Mouse (Mus musculus): ENCODE data around the gene Kif27. TPM values are rescaled to one million over a fixed set of nuclear protein-coding genes. Genes with fewer than 3 reads are reported as not detected.

Gene Kif27
- polyA plus RNA-seq, 1 experiment from 2014 or later: 0.86 TPM

DNA sequence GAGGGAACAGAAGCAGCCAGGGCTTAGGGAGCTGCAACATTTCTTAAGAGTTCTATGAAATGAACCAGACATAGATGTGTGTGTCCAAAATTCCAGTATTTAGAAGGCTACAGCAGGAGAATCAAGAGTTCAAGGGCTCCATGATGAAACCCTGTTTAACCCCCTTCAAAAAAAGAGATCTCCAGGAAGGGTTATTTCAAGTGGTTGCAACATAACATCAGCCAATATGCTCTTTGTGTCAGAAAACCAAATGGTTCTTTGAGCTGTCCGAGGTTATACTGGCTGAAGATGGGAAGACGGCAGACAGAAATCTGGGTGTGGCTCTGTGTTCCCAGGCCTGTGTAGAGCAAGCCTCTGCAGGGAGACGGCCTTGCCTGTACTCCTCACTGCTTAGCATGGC is 63.3 kb downstream of the Kif27 start:
- H3K27ac ChIP-seq (replicated peaks): no peak overlapping the region
- H3K4me1 ChIP-seq: peaks cover 14% of the 10 kb centered on the region
- no peaks in the 10 kb centered on the region for H3K27me3 ChIP-seq (replicated peaks; ENCODE audit: low read depth, poor library complexity, severe bottlenecking)
- no peak for DNase-seq (ENCODE audit: low spot score)
- no peak overlapping the region for H3K4me3 ChIP-seq
- H3K36me3 ChIP-seq (replicated peaks): no peaks in the 10 kb centered on the region
- H3K9me3 ChIP-seq: no peaks in the 10 kb centered on the region
- 81% methylated on average over 3 of the region's 3 CpGs for WGBS

DNA sequence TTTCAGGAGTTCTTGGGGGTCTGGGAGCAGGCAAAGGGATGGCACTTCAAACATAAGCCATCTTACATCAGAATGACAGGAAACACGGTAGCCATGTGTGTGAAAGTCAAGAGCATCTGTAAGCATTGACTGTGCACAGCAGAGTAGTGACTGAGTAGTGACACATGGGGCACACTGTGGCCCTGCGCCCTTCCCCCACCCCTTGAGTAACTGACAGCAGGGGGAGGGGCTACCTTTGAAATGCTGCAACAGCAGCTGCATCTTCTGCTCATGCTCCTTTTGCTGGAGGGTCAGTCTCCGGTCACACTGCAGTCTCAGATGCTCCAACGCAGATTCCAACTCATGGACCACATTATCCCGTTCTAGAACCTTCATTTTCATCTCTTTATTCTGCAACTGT is 66.1 kb downstream of the Kif27 start:
- WGBS: 13% methylated on average over 5 of the region's 5 CpGs
- H3K27ac ChIP-seq (replicated peaks): no peak overlapping the region; the same call in 1 of the 2 replicates
- DNase-seq (ENCODE audit: low spot score): peak; percentile 60

GRCm38 (mm10) chr13:58289308-58289707 is 69.6 kb downstream of the Kif27 start:
- H3K36me3 ChIP-seq (replicated peaks): no peaks in the 10 kb centered on the region
- peaks cover 14% of the 10 kb centered on the region for H3K4me1 ChIP-seq

More for the DNA sequence above, 66.1 kb downstream of the Kif27 start:
- no peaks in the 10 kb centered on the region for H3K27me3 ChIP-seq (replicated peaks; ENCODE audit: low read depth, poor library complexity, severe bottlenecking)
- H3K9me3 ChIP-seq: no peaks in the 10 kb centered on the region
- no peaks in the 10 kb centered on the region for H3K36me3 ChIP-seq (replicated peaks)
- peaks cover 14% of the 10 kb centered on the region for H3K4me1 ChIP-seq
- no peak overlapping the region for H3K4me3 ChIP-seq

DNA sequence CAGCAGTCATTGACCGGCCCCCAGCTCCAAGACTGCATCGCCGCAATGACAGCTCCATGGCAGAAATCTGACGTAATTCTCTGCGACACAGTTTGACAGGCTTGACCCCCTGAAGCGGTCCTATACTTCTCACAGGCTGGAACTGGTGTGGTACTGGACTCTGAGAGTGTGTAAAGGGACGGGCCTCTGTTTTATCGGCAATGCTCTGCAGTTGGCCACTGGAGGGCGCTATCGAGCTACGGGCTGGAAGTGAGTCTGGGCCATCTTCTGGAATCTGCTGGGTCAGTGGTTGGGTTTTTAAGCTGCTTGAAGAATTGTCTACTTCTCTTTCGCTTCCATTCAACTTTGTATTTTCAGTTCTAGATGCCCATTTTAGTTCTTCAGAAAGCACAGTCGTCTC is 71.1 kb downstream of the Kif27 start:
- no peak overlapping the region for H3K27ac ChIP-seq (replicated peaks)
- no peaks in the 10 kb centered on the region for H3K27me3 ChIP-seq (replicated peaks; ENCODE audit: low read depth, poor library complexity, severe bottlenecking)
- H3K4me1 ChIP-seq: peaks cover 9% of the 10 kb centered on the region
- peak; percentile 88 for DNase-seq (ENCODE audit: low spot score)
- no peak overlapping the region for H3K4me3 ChIP-seq
- no peaks in the 10 kb centered on the region for H3K36me3 ChIP-seq (replicated peaks)
- no peaks in the 10 kb centered on the region for H3K9me3 ChIP-seq
- WGBS: 11% methylated on average over 13 of the region's 13 CpGs

More at GRCm38 (mm10) chr13:58289308-58289707, 69.6 kb downstream of the Kif27 start:
- Histone ChIP-seq H3K27ac (replicated peaks) (no peak overlapping the region), H3K9me3 (no peaks in the 10 kb centered on the region), H3K4me3 (no peak overlapping the region), H3K27me3 (replicated peaks; ENCODE audit: low read depth, poor library complexity, severe bottlenecking) (no peaks in the 10 kb centered on the region)
- WGBS: 70% methylated on average over 1 of the region's 1 CpGs
- no peak for DNase-seq (ENCODE audit: low spot score)

DNA sequence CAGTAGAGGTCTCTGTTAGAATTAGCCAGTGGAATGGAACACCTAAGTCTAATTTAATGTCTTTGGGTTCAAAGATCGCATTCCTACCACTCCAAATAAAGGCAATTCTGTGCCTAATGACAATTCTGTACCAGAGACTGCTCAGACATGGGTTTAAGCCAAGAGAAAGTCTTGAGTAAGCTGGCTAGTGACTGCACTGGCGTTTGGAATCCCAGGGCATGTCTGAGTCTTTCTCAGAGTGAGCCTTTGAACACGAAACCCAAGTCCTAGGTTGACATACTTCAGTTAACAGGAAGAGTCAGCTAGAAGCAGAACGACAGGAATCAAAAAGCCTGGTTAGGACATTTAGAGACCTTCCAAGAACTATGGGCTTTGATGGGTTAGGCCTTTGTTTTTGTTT is 75.5 kb downstream of the Kif27 start:
- Histone ChIP-seq H3K36me3 (replicated peaks) (no peaks in the 10 kb centered on the region), H3K27ac (replicated peaks) (no peak overlapping the region), H3K9me3 (no peaks in the 10 kb centered on the region), H3K27me3 (replicated peaks; ENCODE audit: low read depth, poor library complexity, severe bottlenecking) (no peaks in the 10 kb centered on the region), H3K4me3 (no peak overlapping the region), H3K4me1 (no peaks in the 10 kb centered on the region)
- 70% methylated on average over 4 of the region's 4 CpGs for WGBS
- no peak for DNase-seq (ENCODE audit: low spot score)

DNA sequence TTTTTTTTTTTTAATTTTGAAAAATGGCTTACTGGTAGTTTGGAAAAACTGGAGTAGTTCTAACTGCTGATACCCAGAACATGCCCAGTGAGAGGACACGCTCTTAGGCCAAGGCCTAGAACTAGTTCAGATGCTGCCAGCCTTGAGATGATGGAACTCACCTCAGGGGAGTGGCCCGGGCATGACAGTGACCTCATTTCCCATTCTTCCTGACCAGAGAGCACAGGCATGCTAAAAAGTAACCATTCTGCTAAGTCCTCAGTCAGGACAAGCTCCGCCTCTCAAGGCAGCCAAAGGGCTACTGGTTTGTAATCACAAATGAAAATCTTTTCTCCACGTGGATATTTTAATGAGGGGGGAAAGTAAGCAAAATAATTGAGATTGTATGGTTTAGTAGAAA is 77.0 kb downstream of the Kif27 start:
- no peaks in the 10 kb centered on the region for H3K9me3 ChIP-seq

GRCm38 (mm10) chr13:58280528-58280927 is 78.4 kb downstream of the Kif27 start:
- DNase-seq (ENCODE audit: low spot score): no peak
- H3K9me3 ChIP-seq: no peaks in the 10 kb centered on the region
- H3K36me3 ChIP-seq (replicated peaks): no peaks in the 10 kb centered on the region
- H3K4me1 ChIP-seq: peaks cover under 1% of the 10 kb centered on the region; the same call in 1 of the 2 replicates
- no peak overlapping the region for H3K4me3 ChIP-seq
- peaks cover 12% of the 10 kb centered on the region for H3K27me3 ChIP-seq (replicated peaks; ENCODE audit: low read depth, poor library complexity, severe bottlenecking)
- H3K27ac ChIP-seq (replicated peaks): no peak overlapping the region
- WGBS: 86% methylated on average over 3 of the region's 3 CpGs

More for the DNA sequence above, 77.0 kb downstream of the Kif27 start:
- 70% methylated on average over 4 of the region's 4 CpGs for WGBS
- DNase-seq (ENCODE audit: low spot score): no peak
- no peaks in the 10 kb centered on the region for H3K4me1 ChIP-seq
- H3K4me3 ChIP-seq: no peak overlapping the region
- H3K27me3 ChIP-seq (replicated peaks; ENCODE audit: low read depth, poor library complexity, severe bottlenecking): no peaks in the 10 kb centered on the region
- no peaks in the 10 kb centered on the region for H3K36me3 ChIP-seq (replicated peaks)
- no peak overlapping the region for H3K27ac ChIP-seq (replicated peaks)

GRCm38 (mm10) chr13:58276256-58276655 is 82.7 kb downstream of the Kif27 start:
- DNase-seq (ENCODE audit: low spot score): no peak
- Histone ChIP-seq H3K27me3 (replicated peaks; ENCODE audit: low read depth, poor library complexity, severe bottlenecking) (peaks cover 35% of the 10 kb centered on the region), H3K4me1 (peaks cover 29% of the 10 kb centered on the region), H3K36me3 (replicated peaks) (no peaks in the 10 kb centered on the region), H3K9me3 (no peaks in the 10 kb centered on the region), H3K4me3 (no peak overlapping the region), H3K27ac (replicated peaks) (no peak overlapping the region)
- 80% methylated on average over 10 of the region's 10 CpGs for WGBS

DNA sequence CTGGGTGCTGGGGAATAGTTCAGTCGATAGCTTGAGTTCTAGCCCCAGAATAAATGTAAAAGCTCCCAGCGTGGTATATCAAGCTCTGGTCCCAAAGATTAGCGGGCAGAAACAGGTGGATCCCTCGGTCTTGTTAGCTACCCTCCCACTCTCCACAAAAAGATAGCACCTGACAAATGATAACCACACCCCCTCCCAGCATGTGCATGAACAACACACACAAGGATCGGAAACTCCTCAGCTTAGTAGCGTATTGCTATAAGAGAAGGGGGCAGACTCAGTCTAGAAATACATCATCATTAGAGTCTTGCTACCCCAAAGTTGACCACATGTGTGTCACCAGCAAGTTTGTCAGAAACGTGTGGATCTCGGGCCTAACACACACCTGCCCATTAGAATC is 83.3 kb downstream of the Kif27 start, which contains the start of gene Gkap1:
Gkap1 (minus strand) TSS at position 101 of the 400 bp plus-strand sequence.
- Histone ChIP-seq H3K36me3 (replicated peaks) (no peaks in the 10 kb centered on the region), H3K4me3 (peak within 1 kb of the TSS; percentile 85), H3K4me1 (peaks cover 29% of the 10 kb centered on the region), H3K27ac (replicated peaks) (peak within 1 kb of the TSS; percentile 88), H3K27me3 (replicated peaks; ENCODE audit: low read depth, poor library complexity, severe bottlenecking) (peaks cover 35% of the 10 kb centered on the region), H3K9me3 (no peaks in the 10 kb centered on the region)
- no peak for DNase-seq (ENCODE audit: low spot score)
- WGBS: 77% methylated on average over 8 of the region's 8 CpGs

DNA sequence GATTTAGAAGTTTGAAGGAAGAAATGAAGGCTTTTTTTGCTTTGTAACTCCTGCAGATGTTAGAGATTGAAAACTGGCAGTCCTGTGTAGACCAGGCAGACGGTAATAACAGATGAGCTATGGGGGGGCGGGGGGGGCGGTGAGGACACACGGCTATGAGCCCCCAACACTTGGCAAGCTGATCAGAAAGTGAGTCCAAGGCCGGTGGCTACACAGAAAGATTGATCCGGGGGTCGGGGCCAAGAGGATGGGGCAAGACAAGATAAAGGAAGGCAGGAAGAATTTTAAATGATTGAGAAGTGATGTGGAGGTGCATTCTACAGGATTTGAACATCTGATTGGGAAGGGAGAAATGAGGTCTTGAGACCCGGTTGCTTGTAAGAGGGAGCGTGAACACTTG is 83.8 kb downstream of the Kif27 start:
- WGBS: 21% methylated on average over 9 of the region's 9 CpGs
- Histone ChIP-seq H3K4me3 (peak overlapping the region; percentile 85), H3K36me3 (replicated peaks) (no peaks in the 10 kb centered on the region), H3K27me3 (replicated peaks; ENCODE audit: low read depth, poor library complexity, severe bottlenecking) (peaks cover 35% of the 10 kb centered on the region), H3K9me3 (no peaks in the 10 kb centered on the region), H3K27ac (replicated peaks) (no peak overlapping the region), H3K4me1 (peaks cover 29% of the 10 kb centered on the region)
- no peak for DNase-seq (ENCODE audit: low spot score)

- peak overlapping the region; percentile 88 for H3K27ac ChIP-seq (replicated peaks)
- WGBS: under 1% methylated on average over 84 of the region's 84 CpGs
- H3K4me1 ChIP-seq: peaks cover 29% of the 10 kb centered on the region
- peak; percentile 85 for DNase-seq (ENCODE audit: low spot score)
- no peaks in the 10 kb centered on the region for H3K36me3 ChIP-seq (replicated peaks)
- H3K4me3 ChIP-seq: peak overlapping the region; percentile 85
- H3K9me3 ChIP-seq: no peaks in the 10 kb centered on the region
- H3K27me3 ChIP-seq (replicated peaks; ENCODE audit: low read depth, poor library complexity, severe bottlenecking): peaks cover 35% of the 10 kb centered on the region
Measured at GRCm38 (mm10) chr13:58274259-58274991, 84.5 kb downstream of the Kif27 start.

DNA sequence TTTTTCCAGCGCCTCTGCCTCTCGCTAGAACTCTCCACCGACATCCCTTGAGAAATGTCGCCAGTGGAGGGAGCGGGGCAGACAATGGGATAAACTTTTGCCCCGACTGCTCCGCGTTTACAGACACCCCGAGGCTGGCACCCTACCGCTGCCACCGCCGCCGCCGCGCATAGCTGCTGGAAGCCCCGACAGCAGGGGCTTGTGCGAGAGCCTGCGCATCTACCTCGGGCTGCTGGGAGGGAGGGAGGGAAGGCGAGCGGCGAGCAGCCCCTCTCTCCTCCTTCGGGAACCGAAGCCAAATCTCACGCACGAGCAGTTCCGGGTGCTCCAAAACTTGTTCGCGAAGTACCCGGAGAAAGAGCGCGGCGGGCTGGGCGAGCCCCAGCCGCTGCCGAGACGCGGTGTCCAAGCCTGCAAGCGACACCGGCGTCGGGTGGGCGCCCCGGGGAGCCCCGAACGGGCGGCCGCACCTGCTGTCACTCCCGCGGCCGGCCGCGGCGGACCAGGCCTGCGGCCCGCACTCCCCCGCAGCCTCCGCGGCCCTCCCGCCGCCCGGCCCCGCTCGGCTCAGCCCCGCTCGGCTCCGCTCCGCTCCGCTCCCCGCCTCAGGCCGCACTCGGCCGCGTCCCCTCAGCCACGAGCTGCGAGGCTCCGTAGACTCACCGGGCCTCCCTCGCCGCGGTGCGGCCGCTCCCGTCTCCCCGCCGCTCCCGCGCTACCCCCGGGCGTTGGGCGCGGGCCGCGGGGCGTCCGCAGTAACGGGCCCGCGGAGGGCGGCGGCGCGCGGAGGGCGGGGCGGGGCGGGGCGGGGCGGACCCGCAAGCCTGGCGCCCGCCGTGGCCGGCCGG is 85.3 kb downstream of the Kif27 start:
- H3K4me1 ChIP-seq: peaks cover 29% of the 10 kb centered on the region
- H3K9me3 ChIP-seq: no peaks in the 10 kb centered on the region
- under 1% methylated on average over 113 of the region's 115 CpGs for WGBS
- no peaks in the 10 kb centered on the region for H3K36me3 ChIP-seq (replicated peaks)
- peak; percentile 65 for DNase-seq (ENCODE audit: low spot score)
- peak overlapping the region; percentile 88 for H3K27ac ChIP-seq (replicated peaks)
- H3K27me3 ChIP-seq (replicated peaks; ENCODE audit: low read depth, poor library complexity, severe bottlenecking): peaks cover 35% of the 10 kb centered on the region
- H3K4me3 ChIP-seq: peak overlapping the region; percentile 85
